Mouse (Mus musculus): ENCODE results near the gene Slc39a10.
"Not testable (repeated sequence)": the region's sequence is repeated elsewhere in the genome, so short reads cannot be mapped to it uniquely, and the experiment has no call there.

Slc39a10 gene

DNA sequence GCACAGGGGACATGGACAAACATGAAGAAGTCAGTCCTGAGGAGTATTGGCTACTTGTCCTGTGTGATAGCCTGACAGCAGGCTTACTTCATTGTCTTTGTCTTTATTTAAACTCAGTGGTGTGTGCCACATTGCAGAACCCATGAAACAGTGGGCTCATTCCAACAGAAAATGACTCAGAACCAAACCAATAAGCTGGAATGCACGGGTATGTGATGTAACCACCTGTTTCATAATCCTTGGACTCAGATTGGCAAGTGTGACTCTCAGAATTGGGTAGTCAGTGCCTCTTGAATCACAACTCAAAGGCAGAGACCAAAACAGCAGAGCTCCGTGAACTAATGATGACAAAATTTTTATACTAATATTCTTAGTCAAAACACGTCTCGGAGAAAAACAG lies 110.4 kb downstream of the Slc39a10 start:
- DNase-seq (ENCODE audit: low spot score) = not testable (repeated sequence)

DNA sequence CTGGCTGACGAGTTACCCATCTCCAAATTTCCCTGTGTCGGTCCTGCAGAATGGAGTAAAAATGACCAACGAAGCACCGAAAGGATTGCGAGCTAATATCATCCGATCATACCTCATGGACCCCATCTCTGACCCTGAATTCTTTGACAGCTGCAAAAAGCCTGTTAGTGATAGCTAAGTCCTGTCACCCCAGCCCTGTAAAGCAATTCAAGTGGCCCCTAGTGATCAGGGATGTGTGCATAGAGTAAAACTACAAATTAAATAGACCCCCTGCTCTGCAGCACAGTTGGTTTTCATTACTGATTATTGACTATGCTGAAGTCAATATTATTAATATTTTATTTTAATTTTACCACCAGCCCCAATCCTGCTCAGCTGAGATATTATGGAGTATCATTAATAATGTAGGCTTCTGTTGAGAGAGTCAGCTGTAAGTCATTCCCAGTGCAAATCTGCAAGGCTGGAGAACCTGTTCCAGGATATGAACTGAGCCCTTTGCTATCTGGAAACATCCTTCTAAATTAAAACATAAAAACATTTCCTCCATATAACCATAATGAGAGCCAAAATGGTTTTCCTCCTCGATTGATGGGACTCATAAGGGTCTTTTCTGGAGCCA lies 122.5 kb downstream of the Slc39a10 start:
- DNase-seq (ENCODE audit: low spot score) = not testable (repeated sequence)

- not testable (repeated sequence) for DNase-seq (ENCODE audit: low spot score)
Observed at GRCm38 (mm10) chr1:46769318-46769717, 123.3 kb downstream of the Slc39a10 start.

GRCm38 (mm10) chr1:46764600-46764999 lies 128.1 kb downstream of the Slc39a10 start:
- DNase-seq (ENCODE audit: low spot score) = not testable (repeated sequence)

Data from retina, embryonic 14.5 days (tissue).